Mouse (Mus musculus) liver, embryonic 13.5 days (tissue): ENCODE measurements at regions not wholly inside any gene's neighbourhood (a gene's known extent, or its start where the extent isn't known, plus 50 kb on each side); places are given as distances from the start of the nearest gene placed in this dataset.

Experiments
- ATAC-seq: fragments of 200-750 bp; cut with Nextera tagmentation; 2 replicates; pipeline ENCODE4 v1.8.0; 2017; ENCODE audit warnings: low read depth, mild to moderate bottlenecking, moderate number of reproducible peaks, moderate library complexity
- DNase-seq: peaks from one replicate; pipeline ENCODE4 v3.0.0; 2022
- H3K27ac ChIP-seq: fragments of 300-500 bp; sonication (generic); 2 replicates; pipeline ENCODE4 v1.5.1; 2015; ENCODE audit warnings: moderate library complexity, mild to moderate bottlenecking, inconsistent platforms
- H3K27me3 ChIP-seq: fragments of 300-500 bp; sonication (generic); 2 replicates; pipeline ENCODE4 v1.6.1; 2015; ENCODE audit warnings: mild to moderate bottlenecking, inconsistent platforms
- H3K36me3 ChIP-seq: fragments of 300-500 bp; sonication (generic); 2 replicates; pipeline ENCODE4 v1.6.1; 2015; ENCODE audit warnings: mild to moderate bottlenecking, inconsistent platforms
- H3K4me1 ChIP-seq: fragments of 300-500 bp; sonication (generic); replicated peaks from 2 replicates; pipeline ENCODE4 v1.6.1; 2015; ENCODE audit warnings: inconsistent platforms
- H3K4me2 ChIP-seq: fragments of 300-500 bp; sonication (generic); 2 replicates; pipeline ENCODE4 v1.6.1; 2015; ENCODE audit warnings: inconsistent platforms, mild to moderate bottlenecking, moderate library complexity
- H3K4me3 ChIP-seq: fragments of 300-500 bp; sonication (generic); replicated peaks from 2 replicates; pipeline ENCODE4 v1.5.1; 2015; ENCODE audit warnings: mild to moderate bottlenecking, inconsistent platforms
- H3K9ac ChIP-seq: fragments of 300-500 bp; sonication (generic); 2 replicates; pipeline ENCODE4 v1.6.1; 2015; ENCODE audit warnings: mild to moderate bottlenecking, inconsistent platforms
- H3K9me3 ChIP-seq: fragments of 300-500 bp; sonication (generic); replicated peaks from 2 replicates; pipeline ENCODE4 v1.6.1; 2016; ENCODE audit warnings: inconsistent platforms
- WGBS: fragments of 180-500 bp; shearing (Covaris S2); methylation state at CpG from one replicate; pipeline ENCODE4 v1.1.7; 2015; ENCODE audit not compliant: insufficient replicate concordance; 5-methylcytosine and 5-hydroxymethylcytosine counted together

GRCm38 (mm10) chr19:19747821-19748488 lies 637.0 kb upstream of the Rorb start:
- no peak overlapping the region for H3K9ac ChIP-seq
- no peak overlapping the region for H3K27ac ChIP-seq
- WGBS: 55% methylated on average over 7 of the region's 7 CpGs
- H3K4me3 ChIP-seq: no peak overlapping the region
- H3K36me3 ChIP-seq: no peaks in the 10 kb centered on the region
- no peaks in the 10 kb centered on the region for H3K27me3 ChIP-seq
- no peak overlapping the region for H3K4me2 ChIP-seq
- no peak for DNase-seq
- no peaks in the 10 kb centered on the region for H3K4me1 ChIP-seq
- ATAC-seq: no peak
- no peaks in the 10 kb centered on the region for H3K9me3 ChIP-seq

- WGBS: 74% methylated on average over 4 of the region's 4 CpGs
- H3K9ac ChIP-seq: no peak overlapping the region
- ATAC-seq (no peak), DNase-seq (no peak)
- H3K4me3 ChIP-seq: no peak overlapping the region
- H3K4me2 ChIP-seq: no peak overlapping the region
- no peaks in the 10 kb centered on the region for H3K27me3 ChIP-seq
- H3K9me3 ChIP-seq: no peaks in the 10 kb centered on the region
- no peak overlapping the region for H3K27ac ChIP-seq
- no peaks in the 10 kb centered on the region for H3K4me1 ChIP-seq
- no peaks in the 10 kb centered on the region for H3K36me3 ChIP-seq
These were observed 608.9 kb upstream of the Rorb start for GRCm38 (mm10) chr19:19719939-19720338.
